Mouse (Mus musculus): ENCODE measurements around the gene Rbms3.

The Rbms3 gene

GRCm38 (mm10) chr9:116834949-116835348 is 794.8 kb downstream of the Rbms3 start:
- no peak for DNase-seq (ENCODE audit: low read depth)

DNA sequence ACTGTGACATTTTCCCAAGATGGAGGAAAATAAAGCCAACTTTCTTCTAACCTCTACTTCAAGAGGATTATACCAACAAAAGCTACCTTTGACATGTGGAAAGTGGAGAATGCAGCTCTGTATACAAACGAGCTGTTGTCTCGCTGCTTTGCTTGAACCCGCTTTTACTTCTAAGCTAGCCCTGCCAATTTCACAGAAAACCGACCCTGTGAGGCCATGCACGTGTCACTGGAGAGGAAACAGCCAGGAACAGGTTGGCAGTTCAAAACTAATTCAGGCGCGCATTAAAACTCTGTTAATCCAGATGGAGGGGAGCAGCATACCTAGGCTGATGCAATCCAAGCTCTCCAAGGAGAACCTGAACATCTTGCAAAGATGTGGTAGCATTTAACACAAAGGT is 796.0 kb downstream of the Rbms3 start:
- DNase-seq (ENCODE audit: low read depth) = no peak

DNA sequence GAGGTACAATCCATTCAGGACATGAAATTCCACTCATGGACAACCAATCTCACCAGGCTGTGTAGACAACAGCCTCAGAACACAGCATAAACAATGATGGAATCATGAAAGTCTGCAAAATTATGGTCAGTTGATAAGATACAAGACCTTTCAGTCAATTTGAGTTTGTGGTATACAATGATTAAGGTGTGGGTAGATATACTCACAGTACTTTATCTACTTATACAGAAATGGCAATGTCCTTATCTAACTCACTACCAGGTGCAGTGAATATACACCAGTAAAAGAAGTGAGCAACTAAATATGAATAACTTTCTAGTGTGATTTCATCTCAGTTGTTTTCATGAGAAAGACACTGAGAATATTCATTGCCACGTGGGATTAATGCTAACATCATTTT is 796.9 kb downstream of the Rbms3 start:
- no peak for DNase-seq (ENCODE audit: low read depth)

DNA sequence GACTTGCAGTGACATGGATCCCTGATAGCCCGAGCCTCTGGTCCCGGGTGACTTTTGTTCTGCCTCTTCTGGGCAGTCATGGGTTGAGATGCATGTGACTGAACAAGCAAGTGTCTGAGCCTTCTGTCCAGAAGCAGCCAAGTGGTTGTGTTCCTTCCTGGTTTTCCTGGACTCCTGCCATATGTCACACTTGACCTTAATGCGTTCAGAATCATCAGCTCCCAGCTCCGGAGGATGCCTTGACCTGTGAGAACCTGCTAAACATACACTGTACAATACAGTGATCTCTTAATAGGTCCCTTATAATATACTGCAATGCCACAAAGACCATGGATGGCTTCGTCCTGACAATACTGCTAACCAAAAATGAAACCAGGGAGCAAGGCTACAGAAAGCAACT is 798.3 kb downstream of the Rbms3 start:
- no peak for DNase-seq (ENCODE audit: low read depth)

- no peak for DNase-seq (ENCODE audit: low read depth)
Observed at GRCm38 (mm10) chr9:116829929-116830328, 799.8 kb downstream of the Rbms3 start.

DNA sequence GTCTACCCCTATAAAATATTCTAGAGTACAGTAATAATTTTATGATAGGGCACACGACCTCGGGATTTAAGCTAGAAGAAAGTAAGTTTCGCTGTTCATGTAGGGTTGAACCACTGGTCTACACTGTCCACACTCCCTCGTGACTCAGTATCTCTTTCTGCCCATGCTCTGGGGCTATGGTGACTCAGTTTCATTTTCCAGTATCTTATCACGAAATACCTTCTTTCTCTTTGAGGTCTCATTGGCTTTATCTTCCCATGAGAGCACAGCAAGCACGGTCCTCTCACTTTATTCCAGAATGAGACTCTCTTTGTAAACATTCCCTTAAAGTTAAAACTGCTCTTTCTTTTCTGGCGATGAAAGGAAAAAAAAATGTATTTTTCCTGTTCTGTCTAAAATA is 808.1 kb downstream of the Rbms3 start:
- no peak for DNase-seq (ENCODE audit: low read depth)

- no peak for DNase-seq (ENCODE audit: low read depth)
Observed at GRCm38 (mm10) chr9:116817196-116817595, 812.5 kb downstream of the Rbms3 start.

DNA sequence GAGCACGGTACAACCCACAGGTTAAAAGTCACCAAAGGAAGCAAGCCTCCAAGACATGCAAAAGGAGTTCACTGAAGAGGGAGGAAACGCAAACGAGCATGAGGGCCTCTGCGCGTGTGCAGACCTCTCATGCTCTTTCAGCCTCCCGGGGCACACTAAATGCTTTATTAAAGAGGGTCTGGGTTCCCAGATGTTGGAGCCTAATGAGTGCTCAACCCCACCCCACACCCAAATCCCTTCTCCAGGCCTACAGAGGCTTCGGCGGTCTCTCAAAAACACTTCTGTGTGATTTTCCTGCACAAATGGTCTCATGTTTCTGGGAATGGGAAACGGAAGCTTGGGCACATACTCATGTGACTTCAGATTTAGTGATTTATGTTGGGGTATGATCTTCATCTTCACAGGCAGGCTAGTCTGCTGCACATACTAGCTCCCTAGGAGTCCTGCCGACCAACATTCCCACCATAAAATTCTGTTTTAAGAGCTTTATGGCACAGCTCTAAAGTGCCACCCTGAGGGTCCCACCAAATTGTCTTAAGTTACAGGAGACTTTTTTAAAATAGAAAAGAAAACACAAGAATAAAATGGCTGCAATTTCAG is 815.1 kb downstream of the Rbms3 start:
- DNase-seq (ENCODE audit: low read depth) = no peak

DNA sequence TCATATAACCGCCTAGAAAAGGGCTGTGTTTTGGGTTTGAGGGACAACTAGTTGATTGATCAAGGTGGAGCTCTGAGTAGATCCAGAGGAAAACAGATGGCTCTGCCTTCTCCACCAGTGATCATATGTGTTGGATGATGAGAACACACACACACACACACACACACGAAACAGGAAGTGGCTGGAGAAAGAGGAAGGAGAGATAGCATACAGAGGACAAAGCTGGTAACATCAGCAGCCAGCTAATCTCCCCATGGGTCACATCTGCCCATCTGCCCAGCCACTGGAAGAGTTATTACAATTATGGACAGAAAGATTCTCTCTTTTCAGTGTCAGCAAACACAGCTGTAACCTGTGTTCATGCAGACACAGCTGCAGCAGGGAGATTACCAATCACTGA is 816.3 kb downstream of the Rbms3 start:
- DNase-seq (ENCODE audit: low read depth) = no peak

DNA sequence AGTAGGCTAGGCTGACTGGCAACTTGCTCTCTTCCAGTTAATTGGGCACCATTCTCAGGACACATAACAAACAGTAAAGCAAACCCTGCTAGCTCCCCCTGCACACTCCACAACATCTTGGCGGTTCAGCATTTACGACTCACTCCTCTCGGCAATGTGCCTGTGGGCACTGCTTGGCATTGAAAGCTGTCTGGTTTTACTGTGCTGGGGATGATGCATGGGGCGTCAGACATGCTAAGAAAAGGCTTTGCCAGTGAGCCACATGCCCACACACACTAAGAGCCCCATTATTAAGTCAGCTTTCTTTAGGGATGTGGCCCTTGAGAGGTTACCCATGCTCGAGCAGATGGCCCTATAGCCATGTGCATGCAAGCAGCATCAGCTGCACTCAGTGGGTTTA is 820.5 kb downstream of the Rbms3 start:
- DNase-seq (ENCODE audit: low read depth) = no peak

DNA sequence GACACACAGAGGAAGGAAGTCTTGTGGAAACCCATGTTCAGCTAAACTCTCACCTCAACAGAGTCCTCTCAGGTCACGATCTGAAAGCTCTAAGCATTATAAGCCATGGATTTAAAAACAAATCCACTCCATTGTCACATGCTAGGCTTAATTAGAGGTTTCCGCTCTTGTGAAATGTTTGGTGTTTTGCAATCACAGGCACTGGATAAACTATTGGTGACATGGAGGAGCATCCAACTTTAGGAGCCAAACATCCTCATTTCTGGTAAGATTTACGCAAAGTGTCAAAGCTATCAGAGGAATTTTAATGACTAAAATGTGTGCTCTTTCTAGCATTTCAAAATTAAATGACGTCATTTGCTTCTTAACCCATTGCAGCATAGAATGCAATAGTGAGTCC is 821.3 kb downstream of the Rbms3 start:
- no peak for DNase-seq (ENCODE audit: low read depth)

DNA sequence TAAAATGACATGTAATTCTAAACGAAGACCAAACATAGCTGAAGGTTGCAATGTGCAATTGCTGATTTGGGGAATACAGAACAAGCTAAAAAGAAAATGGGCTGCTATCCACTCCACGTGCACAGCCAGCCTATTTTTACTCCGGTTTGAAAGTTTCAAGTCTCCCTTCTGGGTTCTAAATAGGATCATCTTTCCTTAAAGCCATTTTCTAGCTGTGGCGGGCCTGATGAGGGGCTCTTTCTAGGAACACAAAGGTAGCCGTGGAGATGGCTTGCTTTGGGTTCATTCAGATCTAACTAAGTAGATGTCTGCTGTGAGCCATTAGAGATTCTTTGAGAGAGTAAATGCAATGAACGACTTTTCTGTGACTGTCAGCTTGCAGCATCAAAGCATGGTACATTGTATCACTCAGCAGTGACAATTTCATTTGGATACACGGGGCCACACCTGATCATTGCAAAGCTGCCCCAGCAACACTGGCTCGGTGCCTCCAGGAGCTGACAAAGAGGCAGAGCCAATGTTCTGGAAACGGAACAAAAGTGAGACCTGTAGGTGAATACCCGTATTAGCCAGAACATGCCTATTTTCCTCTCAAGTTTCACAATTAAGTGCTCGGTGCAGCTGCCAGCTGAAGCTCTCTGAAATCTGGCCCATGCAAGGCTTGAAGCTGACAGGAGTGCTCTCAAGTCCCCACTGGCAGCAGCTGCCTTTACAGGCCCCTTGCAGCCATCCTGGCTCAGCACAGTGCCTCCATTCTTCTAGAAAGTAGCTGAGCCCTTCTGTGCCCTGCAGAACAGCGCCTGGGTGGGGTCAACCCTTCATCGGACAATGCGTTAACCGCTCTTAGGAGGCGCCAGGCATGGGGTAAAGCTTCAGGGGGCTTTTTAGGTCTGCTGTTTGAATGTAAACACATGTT is 822.3 kb downstream of the Rbms3 start:
- no peak for DNase-seq (ENCODE audit: low read depth)

DNA sequence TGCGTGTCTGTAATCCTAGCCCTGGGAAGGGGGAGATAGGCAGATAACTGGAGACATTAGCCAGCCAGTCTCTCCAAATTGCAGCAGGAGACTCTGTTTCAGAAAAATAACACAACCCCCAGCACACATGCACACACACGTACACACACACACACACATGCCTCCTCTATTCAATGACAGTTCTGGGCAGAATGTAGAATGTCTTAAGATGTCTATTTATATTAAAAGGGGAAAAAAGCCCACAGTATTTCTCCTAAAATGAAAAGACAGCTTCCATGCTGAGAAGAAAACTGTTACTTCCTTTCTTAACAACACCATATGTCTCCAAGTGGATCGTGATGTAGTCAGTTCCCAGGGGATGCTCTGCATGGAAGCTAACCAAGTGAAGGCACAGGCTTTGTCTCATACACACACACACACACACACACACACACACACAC is 826.4 kb downstream of the Rbms3 start:
- DNase-seq (ENCODE audit: low read depth) = no peak

DNA sequence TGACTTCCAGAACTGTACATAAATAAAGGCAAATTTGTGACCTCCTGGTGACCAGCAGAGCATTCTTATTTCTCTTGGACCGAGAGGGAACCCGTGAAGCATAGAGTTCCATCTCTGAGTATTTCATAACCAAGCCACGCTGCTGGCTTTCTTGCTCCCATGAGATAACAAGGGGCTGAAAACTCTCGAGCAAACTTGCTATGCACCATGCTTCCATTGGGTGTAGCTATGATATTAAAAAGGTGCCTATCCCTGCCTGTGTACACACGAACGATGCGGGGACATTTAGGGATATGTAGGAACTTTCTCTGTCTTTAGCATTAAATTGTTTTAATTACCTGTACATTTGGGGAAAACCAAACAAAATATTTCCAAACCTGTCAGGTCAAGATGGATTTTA is 827.1 kb downstream of the Rbms3 start:
- no peak for DNase-seq (ENCODE audit: low read depth)

DNA sequence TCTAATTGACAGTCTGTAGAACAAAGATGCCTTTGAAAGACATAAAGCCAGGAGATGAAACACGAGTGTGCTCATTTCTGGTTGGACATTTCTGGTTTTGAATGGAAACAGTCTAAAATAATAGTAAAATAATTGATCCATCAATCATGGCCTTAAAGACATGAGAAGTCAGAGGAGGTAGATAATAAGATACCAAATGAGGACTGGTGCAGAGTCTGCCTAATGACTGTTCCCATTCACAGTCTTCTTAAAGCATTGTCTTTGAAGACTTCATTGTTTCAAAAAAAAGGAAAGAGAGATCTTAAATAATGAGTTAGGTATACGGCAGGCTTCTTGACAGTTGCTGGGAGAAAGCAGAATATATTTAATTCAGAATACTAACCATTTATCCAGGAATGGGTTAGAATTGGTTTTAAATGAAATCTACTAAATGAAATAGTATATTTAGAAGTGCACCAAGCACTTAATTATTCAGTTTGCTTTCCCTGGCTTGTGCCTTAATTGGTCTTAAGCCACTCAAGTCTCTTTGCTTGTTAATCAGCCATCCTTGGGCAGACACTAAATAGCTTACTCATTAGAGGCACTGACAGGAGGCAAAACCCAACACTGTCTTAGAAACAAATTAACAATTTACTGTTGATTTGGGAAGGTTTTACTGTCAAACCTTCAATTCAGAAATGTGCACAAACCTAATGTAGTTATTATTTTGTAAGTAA is 834.3 kb downstream of the Rbms3 start:
- DNase-seq (ENCODE audit: low read depth) = no peak

DNA sequence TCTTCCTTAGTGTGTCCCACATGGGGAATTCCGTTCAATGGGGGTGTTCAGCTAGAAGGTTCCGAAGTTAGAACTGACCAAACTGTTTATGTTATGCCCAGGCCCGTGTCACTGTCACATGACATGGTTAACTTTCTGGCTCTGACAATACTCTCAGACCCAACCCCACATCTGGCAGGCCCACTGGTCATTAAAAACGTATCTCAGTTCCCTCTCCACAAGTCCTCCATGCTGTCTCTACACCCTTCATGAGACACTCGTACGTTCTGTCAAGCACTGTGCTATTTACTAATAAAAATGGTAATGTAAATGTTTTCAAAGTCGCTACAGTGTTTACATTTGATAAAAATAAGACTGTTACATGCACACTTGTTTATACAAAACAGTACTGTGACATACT is 837.9 kb downstream of the Rbms3 start:
- DNase-seq (ENCODE audit: low read depth) = no peak

DNA sequence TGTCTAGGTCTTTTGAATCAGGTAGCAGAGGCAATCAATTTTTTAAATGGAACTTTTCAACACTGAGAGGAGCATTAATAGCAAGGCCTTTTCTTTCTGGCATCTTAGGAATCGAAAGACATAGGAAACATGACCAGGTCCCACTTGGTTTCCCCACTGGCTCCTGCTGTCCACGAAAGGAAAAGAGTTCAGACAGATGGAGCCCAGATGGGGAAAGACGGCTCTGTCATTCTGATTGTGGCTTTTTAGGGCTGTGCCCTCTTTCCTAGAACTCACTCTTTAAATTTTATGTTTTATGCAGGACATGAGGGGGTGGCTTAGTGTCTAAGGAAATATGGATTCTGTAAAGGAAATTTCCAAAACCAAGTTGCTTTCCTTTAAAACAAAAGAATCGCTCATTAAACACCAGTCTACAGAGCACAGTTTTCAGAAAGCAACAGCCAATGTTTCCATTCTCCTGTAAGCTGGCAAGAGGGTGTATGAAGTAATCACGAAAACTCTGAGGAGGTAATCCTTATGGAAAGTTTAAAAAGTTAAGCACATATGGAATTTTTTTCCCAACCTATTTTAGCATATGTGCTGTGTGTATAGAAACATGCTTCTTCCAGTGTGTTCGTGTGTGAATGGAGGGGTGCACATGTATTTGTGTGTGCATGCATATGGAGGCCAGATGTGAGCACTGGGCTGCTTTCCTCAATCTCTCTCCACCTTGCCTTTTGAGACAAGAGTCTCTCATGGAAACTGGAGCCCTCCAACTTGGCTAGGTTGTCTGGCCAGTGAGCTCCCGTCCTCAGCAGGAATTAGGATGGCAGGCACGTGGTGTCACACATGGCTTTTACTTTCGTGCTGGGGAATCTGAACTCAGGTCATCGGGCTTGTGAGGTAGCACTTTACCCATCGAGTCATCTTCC is 843.3 kb downstream of the Rbms3 start:
- no peak for DNase-seq (ENCODE audit: low read depth)

DNA sequence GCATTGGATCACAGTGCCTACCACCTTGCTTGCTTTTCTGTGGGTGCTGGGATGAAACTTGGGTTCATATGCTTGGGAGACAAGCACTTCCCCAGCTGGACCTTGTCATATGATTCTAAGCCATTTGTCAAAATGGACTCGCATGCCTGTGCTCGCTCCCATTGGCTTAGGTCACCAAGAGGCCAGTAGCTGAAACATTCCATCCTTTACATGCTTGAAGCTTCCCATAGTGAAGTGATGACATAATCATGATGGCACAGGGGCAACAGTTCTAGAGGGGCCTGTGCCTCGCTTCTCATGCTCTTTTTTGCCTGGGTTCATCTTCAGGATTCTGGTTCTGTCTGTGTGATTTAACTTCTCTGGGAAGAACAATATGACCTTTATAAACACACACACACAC is 857.9 kb downstream of the Rbms3 start:
- no peak for DNase-seq (ENCODE audit: low read depth)

DNA sequence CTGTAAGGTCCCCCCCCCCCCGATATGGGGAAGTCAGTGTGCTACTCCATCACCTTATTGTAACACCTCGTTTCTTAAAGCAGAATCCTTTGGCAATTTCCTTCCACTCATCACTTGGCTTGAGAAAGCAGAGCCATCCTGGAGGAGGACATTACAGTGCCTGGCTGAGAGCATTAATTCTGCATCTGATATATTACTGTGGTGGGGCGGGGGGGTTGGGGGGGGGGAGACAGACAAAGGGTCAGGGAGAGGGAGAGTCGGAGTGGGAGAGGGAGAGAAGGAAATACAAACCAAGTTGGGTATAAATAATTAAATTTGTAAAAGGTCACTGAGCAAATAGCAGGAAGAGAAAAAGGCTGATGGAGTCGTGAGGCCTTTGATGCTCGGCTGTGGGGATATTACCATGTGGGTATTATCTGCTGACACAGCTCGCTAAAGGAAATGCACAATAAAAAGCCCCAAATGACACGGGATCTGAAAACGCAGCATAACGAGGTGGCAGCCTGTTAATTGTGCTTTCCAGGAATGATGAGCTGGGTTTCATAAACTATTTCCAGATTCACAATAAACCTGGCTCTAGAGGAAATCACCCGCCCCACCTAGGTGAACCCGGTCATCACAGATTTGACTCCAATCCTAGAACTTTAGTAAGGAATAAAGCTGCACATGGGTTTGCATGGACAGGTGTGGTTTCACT is 860.2 kb downstream of the Rbms3 start:
- no peak for DNase-seq (ENCODE audit: low read depth)

DNA sequence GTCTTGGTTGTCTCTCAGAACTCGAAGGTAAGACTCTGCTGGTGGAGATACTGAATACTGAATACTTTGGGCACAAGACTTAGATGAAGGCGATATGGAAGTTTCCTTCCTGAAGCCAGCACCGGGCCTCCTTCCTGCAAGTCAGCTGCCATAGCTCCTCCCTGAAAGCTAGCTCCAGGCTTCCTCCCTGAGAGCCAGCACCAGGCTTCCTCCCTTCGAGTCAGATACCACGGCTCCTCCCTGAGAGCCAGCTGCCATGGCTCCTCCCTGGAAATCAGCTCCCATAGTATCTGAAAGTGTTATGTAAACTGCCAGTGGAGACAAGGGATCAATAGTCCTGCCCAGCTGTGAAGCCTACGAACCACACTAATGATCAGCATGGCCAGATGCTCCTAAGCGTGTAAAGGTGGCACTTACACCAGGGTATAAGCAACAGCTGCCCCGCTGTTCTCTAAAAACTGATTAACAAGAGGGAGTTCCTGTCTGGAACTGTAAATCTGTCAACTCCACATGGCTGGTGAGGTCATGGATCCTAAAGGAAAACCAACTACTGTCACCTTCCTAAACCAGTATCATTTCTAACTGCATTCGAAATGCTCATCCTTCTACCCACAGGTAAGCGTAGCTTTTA is 867.2 kb downstream of the Rbms3 start:
- DNase-seq (ENCODE audit: low read depth) = no peak
